Mouse (Mus musculus) heart, embryonic 11.5 days (tissue): ENCODE measurements around the gene Taf6. TPM values are rescaled to one million over a fixed set of nuclear protein-coding genes. Genes with fewer than 3 reads are reported as not detected.
"Not testable (repeated sequence)": the region's sequence is repeated elsewhere in the genome, so short reads cannot be mapped to it uniquely, and the experiment has no call there.

Experiments
- ATAC-seq: fragments of 200-750 bp; cut with Nextera tagmentation; replicated peaks from 2 replicates; pipeline ENCODE4 v1.8.0; 2017; ENCODE audit warnings: moderate library complexity; ENCODE audit not compliant: insufficient number of reproducible peaks, low FRiP score, low TSS enrichment
- H3K27ac ChIP-seq: fragments of 300-500 bp; sonication (generic); 2 replicates; pipeline ENCODE4 v1.5.1; 2014; ENCODE audit warnings: mild to moderate bottlenecking, low read depth, low read length
- H3K27me3 ChIP-seq: fragments of 300-500 bp; sonication (generic); 2 replicates; pipeline ENCODE4 v1.6.1; 2014; ENCODE audit warnings: mild to moderate bottlenecking, low read length, mixed read lengths; ENCODE audit not compliant: control insufficient read depth, insufficient read depth
- H3K36me3 ChIP-seq: fragments of 300-500 bp; sonication (generic); 2 replicates; pipeline ENCODE4 v1.6.1; 2014; ENCODE audit warnings: mild to moderate bottlenecking, low read length, moderate library complexity, mixed read lengths; ENCODE audit not compliant: control insufficient read depth, insufficient read depth
- H3K4me1 ChIP-seq: fragments of 300-500 bp; sonication (generic); 2 replicates; pipeline ENCODE4 v1.6.1; 2014; ENCODE audit warnings: low read length; ENCODE audit not compliant: control insufficient read depth, insufficient read depth
- H3K4me2 ChIP-seq: fragments of 300-500 bp; sonication (generic); 2 replicates; pipeline ENCODE4 v1.6.1; 2014; ENCODE audit warnings: mild to moderate bottlenecking, moderate library complexity
- H3K4me3 ChIP-seq: fragments of 300-500 bp; sonication (generic); 2 replicates; pipeline ENCODE4 v1.5.1; 2014; ENCODE audit warnings: low read depth, low read length
- H3K9ac ChIP-seq: fragments of 300-500 bp; sonication (generic); 2 replicates; pipeline ENCODE4 v1.6.1; 2014; ENCODE audit warnings: mild to moderate bottlenecking, low read depth, low read length, moderate library complexity
- H3K9me3 ChIP-seq: fragments of 300-500 bp; sonication (generic); replicated peaks from 2 replicates; pipeline ENCODE4 v1.6.1; 2016; ENCODE audit warnings: low read length; ENCODE audit not compliant: control insufficient read depth
- WGBS: fragments of 180-500 bp; shearing (Covaris S2); extraction: QIAGEN DNeasy Blood & Tissue Kit; methylation state at CpG from one replicate; pipeline ENCODE4 v1.1.7; 2014; ENCODE audit not compliant: insufficient replicate concordance; 5-methylcytosine and 5-hydroxymethylcytosine counted together
- polyA plus RNA-seq: library from polyadenylated mRNA; unstranded; fragments of >200 nt; fragmentation: Nextera tagmentation; extraction: Ambion mirVana; gene quantifications from 2 replicates; pipeline ENCODE4 v1.2.1, GENCODE M21; 2014

Taf6 gene
- polyA plus RNA-seq, 1 experiment from 2014 or later: 85.2 TPM

- 24% methylated on average over 4 of the region's 4 CpGs for WGBS
- Histone ChIP-seq H3K27me3 (no peaks in the 10 kb centered on the region), H3K36me3 (no peaks in the 10 kb centered on the region), H3K4me3 (no peak overlapping the region), H3K9ac (no peak overlapping the region), H3K4me2 (no peak overlapping the region), H3K4me1 (no peaks in the 10 kb centered on the region), H3K27ac (no peak overlapping the region), H3K9me3 (no peaks in the 10 kb centered on the region)
- no peak for ATAC-seq
Observed at GRCm38 (mm10) chr5:138222111-138222510, 34.9 kb upstream of the Taf6 start.

- H3K4me2 ChIP-seq: no peak overlapping the region
- ATAC-seq: no peak
- H3K9ac ChIP-seq: no peak overlapping the region
- no peaks in the 10 kb centered on the region for H3K27me3 ChIP-seq
- H3K36me3 ChIP-seq: no peaks in the 10 kb centered on the region
- no peak overlapping the region for H3K4me3 ChIP-seq
- WGBS: 50% methylated on average over 2 of the region's 2 CpGs
- H3K9me3 ChIP-seq: no peaks in the 10 kb centered on the region
- no peak overlapping the region for H3K27ac ChIP-seq
- H3K4me1 ChIP-seq: no peaks in the 10 kb centered on the region
Observed at GRCm38 (mm10) chr5:138219864-138220263, 32.6 kb upstream of the Taf6 start.

- not testable (repeated sequence) for H3K4me2 ChIP-seq, H3K9me3 ChIP-seq, H3K36me3 ChIP-seq, ATAC-seq, H3K4me3 ChIP-seq, H3K4me1 ChIP-seq, H3K27ac ChIP-seq, H3K9ac ChIP-seq, H3K27me3 ChIP-seq
- 92% methylated on average over 13 of the region's 13 CpGs for WGBS
Observed at GRCm38 (mm10) chr5:138216632-138217031, 29.4 kb upstream of the Taf6 start.

- Histone ChIP-seq H3K27me3 (no peaks in the 10 kb centered on the region), H3K9me3 (no peaks in the 10 kb centered on the region; the same call in 1 of the 2 replicates), H3K27ac (no peak overlapping the region), H3K36me3 (no peaks in the 10 kb centered on the region), H3K4me1 (no peaks in the 10 kb centered on the region), H3K4me3 (no peak overlapping the region), H3K9ac (no peak overlapping the region), H3K4me2 (no peak overlapping the region)
- 74% methylated on average over 4 of the region's 4 CpGs for WGBS
- ATAC-seq: no peak
Observed at GRCm38 (mm10) chr5:138207873-138208272, 20.6 kb upstream of the Taf6 start.

- ATAC-seq: no peak
- no peak overlapping the region for H3K4me3 ChIP-seq
- WGBS: 67% methylated on average over 1 of the region's 1 CpGs
- no peaks in the 10 kb centered on the region for H3K36me3 ChIP-seq
- H3K9me3 ChIP-seq: no peaks in the 10 kb centered on the region; the same call in 1 of the 2 replicates
- no peak overlapping the region for H3K27ac ChIP-seq
- no peaks in the 10 kb centered on the region for H3K27me3 ChIP-seq
- H3K4me1 ChIP-seq: no peaks in the 10 kb centered on the region
- no peak overlapping the region for H3K4me2 ChIP-seq
- no peak overlapping the region for H3K9ac ChIP-seq
Observed at GRCm38 (mm10) chr5:138207253-138207652, 20.0 kb upstream of the Taf6 start.

GRCm38 (mm10) chr5:138202086-138202485 lies 14.8 kb upstream of the Taf6 start:
- no peak overlapping the region for H3K27ac ChIP-seq
- no peaks in the 10 kb centered on the region for H3K27me3 ChIP-seq
- H3K4me1 ChIP-seq: no peaks in the 10 kb centered on the region
- H3K4me3 ChIP-seq: no peak overlapping the region
- no peaks in the 10 kb centered on the region; the same call in 1 of the 2 replicates for H3K9me3 ChIP-seq
- H3K9ac ChIP-seq: no peak overlapping the region
- no peak overlapping the region for H3K4me2 ChIP-seq
- ATAC-seq: no peak
- H3K36me3 ChIP-seq: no peaks in the 10 kb centered on the region
- 81% methylated on average over 3 of the region's 3 CpGs for WGBS

- Histone ChIP-seq H3K36me3 (no peaks in the 10 kb centered on the region), H3K9me3 (no peaks in the 10 kb centered on the region; the same call in 1 of the 2 replicates), H3K4me2 (no peak overlapping the region), H3K27ac (no peak overlapping the region), H3K4me3 (no peak overlapping the region), H3K4me1 (no peaks in the 10 kb centered on the region), H3K9ac (no peak overlapping the region), H3K27me3 (no peaks in the 10 kb centered on the region)
- WGBS: 0% methylated on average over 1 of the region's 1 CpGs
- ATAC-seq: no peak
Observed at GRCm38 (mm10) chr5:138199576-138199975, 12.3 kb upstream of the Taf6 start.

- ATAC-seq: no peak
- H3K9ac ChIP-seq: peak overlapping the region; percentile 91; the same call in 1 of the 2 replicates
- no peaks in the 10 kb centered on the region for H3K27me3 ChIP-seq
- peak overlapping the region; percentile 91 for H3K4me2 ChIP-seq
- no peaks in the 10 kb centered on the region for H3K4me1 ChIP-seq
- no peaks in the 10 kb centered on the region for H3K9me3 ChIP-seq
- peaks cover 3% of the 10 kb centered on the region; the same call in 1 of the 2 replicates for H3K36me3 ChIP-seq
- H3K4me3 ChIP-seq: peak overlapping the region; percentile 73; the same call in 1 of the 2 replicates
- WGBS: 76% methylated on average over 7 of the region's 7 CpGs
- H3K27ac ChIP-seq: no peak overlapping the region
Observed at GRCm38 (mm10) chr5:138195463-138195862, 8.2 kb upstream of the Taf6 start.

- peak overlapping the region; percentile 91 for H3K9ac ChIP-seq
- peaks cover 3% of the 10 kb centered on the region; the same call in 1 of the 2 replicates for H3K36me3 ChIP-seq
- H3K27me3 ChIP-seq: no peaks in the 10 kb centered on the region
- peak overlapping the region; percentile 73 for H3K4me3 ChIP-seq
- peak overlapping the region; percentile 91 for H3K4me2 ChIP-seq
- H3K9me3 ChIP-seq: no peaks in the 10 kb centered on the region
- peak; percentile 53; the same call in 1 of the 2 replicates for ATAC-seq
- WGBS: 2% methylated on average over 29 of the region's 29 CpGs
- no peaks in the 10 kb centered on the region for H3K4me1 ChIP-seq
- peak overlapping the region; percentile 79 for H3K27ac ChIP-seq
Observed at GRCm38 (mm10) chr5:138194755-138195345, 7.6 kb upstream of the Taf6 start.
